Mouse (Mus musculus): Measurements from ENCODE around the gene Tpk1. TPM values are rescaled to one million over a fixed set of nuclear protein-coding genes. Genes with fewer than 3 reads are reported as not detected.

Gene Tpk1
- total and polyA plus RNA-seq, 2 experiments, result 6.2 to 16.7 TPM

- no peak for TF ChIP-seq POLR2A (IDR thresholded peaks at IDR 0.05; ENCODE audit: extremely low read depth, insufficient read depth, low read length)
- no peak for TF ChIP-seq CTCF (IDR thresholded peaks at IDR 0.05; ENCODE audit: low read depth, low read length)
These were observed 257.1 kb downstream of the Tpk1 start for GRCm38 (mm10) chr6:43408949-43409348.

GRCm38 (mm10) chr6:43403076-43403475 is 263.0 kb downstream of the Tpk1 start:
- Histone ChIP-seq H3K4me1 (ENCODE audit: control insufficient read depth, insufficient read depth, low read length) (no peaks in the 10 kb centered on the region), H3K27me3 (ENCODE audit: control insufficient read depth, insufficient read depth, low read length) (no peaks in the 10 kb centered on the region), H3K79me2 (ENCODE audit: control insufficient read depth, insufficient read depth, low read length) (no peaks in the 10 kb centered on the region), H3K9ac (ENCODE audit: low read depth, low read length) (no peak overlapping the region), H3K27ac (replicated peaks; ENCODE audit: insufficient read depth, low read depth, low read length) (no peak overlapping the region), H3K36me3 (ENCODE audit: control insufficient read depth, insufficient read depth, low read length) (no peaks in the 10 kb centered on the region), H3K4me3 (ENCODE audit: insufficient read depth, low read depth, low read length) (no peak overlapping the region)
- whole genome bisulfite sequencing, result 95% methylated on average over 3 of the region's 3 CpGs
- no peak for DNase-seq (ENCODE audit: extremely low read depth, low read depth, low spot score)
- no peak for TF ChIP-seq CTCF (IDR thresholded peaks at IDR 0.05; ENCODE audit: low read depth, low read length)
- no peak for TF ChIP-seq POLR2A (IDR thresholded peaks at IDR 0.05; ENCODE audit: extremely low read depth, insufficient read depth, low read length)

More at GRCm38 (mm10) chr6:43408949-43409348, 257.1 kb downstream of the Tpk1 start:
- Histone ChIP-seq H3K4me1 (ENCODE audit: control insufficient read depth, insufficient read depth, low read length) (no peaks in the 10 kb centered on the region), H3K79me2 (ENCODE audit: control insufficient read depth, insufficient read depth, low read length) (no peaks in the 10 kb centered on the region), H3K27ac (replicated peaks; ENCODE audit: insufficient read depth, low read depth, low read length) (no peak overlapping the region), H3K4me3 (ENCODE audit: insufficient read depth, low read depth, low read length) (no peak overlapping the region), H3K36me3 (ENCODE audit: control insufficient read depth, insufficient read depth, low read length) (no peaks in the 10 kb centered on the region), H3K27me3 (ENCODE audit: control insufficient read depth, insufficient read depth, low read length) (no peaks in the 10 kb centered on the region), H3K9ac (ENCODE audit: low read depth, low read length) (no peak overlapping the region)
- DNase-seq (ENCODE audit: extremely low read depth, low read depth, low spot score), result no peak
- 85% methylated on average over 1 of the region's 1 CpGs for WGBS

- no peaks in the 10 kb centered on the region for H3K79me2 ChIP-seq (ENCODE audit: control insufficient read depth, insufficient read depth, low read length)
- WGBS, result 88% methylated on average over 6 of the region's 6 CpGs
- H3K4me3 ChIP-seq (ENCODE audit: insufficient read depth, low read depth, low read length), result no peak overlapping the region
- no peak overlapping the region for H3K9ac ChIP-seq (ENCODE audit: low read depth, low read length)
- TF ChIP-seq POLR2A (IDR thresholded peaks at IDR 0.05; ENCODE audit: extremely low read depth, insufficient read depth, low read length) (no peak), CTCF (IDR thresholded peaks at IDR 0.05; ENCODE audit: low read depth, low read length) (no peak)
- no peaks in the 10 kb centered on the region for H3K4me1 ChIP-seq (ENCODE audit: control insufficient read depth, insufficient read depth, low read length)
- H3K27me3 ChIP-seq (ENCODE audit: control insufficient read depth, insufficient read depth, low read length), result no peaks in the 10 kb centered on the region
- DNase-seq (ENCODE audit: extremely low read depth, low read depth, low spot score), result no peak
- H3K36me3 ChIP-seq (ENCODE audit: control insufficient read depth, insufficient read depth, low read length), result no peaks in the 10 kb centered on the region
- no peak overlapping the region for H3K27ac ChIP-seq (replicated peaks; ENCODE audit: insufficient read depth, low read depth, low read length)
These were observed 263.7 kb downstream of the Tpk1 start for GRCm38 (mm10) chr6:43402219-43402997.

- no peaks in the 10 kb centered on the region for H3K79me2 ChIP-seq (ENCODE audit: control insufficient read depth, insufficient read depth, low read length)
- H3K36me3 ChIP-seq (ENCODE audit: control insufficient read depth, insufficient read depth, low read length), result no peaks in the 10 kb centered on the region
- 84% methylated on average over 1 of the region's 1 CpGs for WGBS
- H3K27me3 ChIP-seq (ENCODE audit: control insufficient read depth, insufficient read depth, low read length), result no peaks in the 10 kb centered on the region
- no peaks in the 10 kb centered on the region for H3K4me1 ChIP-seq (ENCODE audit: control insufficient read depth, insufficient read depth, low read length)
- no peak for DNase-seq (ENCODE audit: extremely low read depth, low read depth, low spot score)
- H3K9ac ChIP-seq (ENCODE audit: low read depth, low read length), result no peak overlapping the region
- H3K27ac ChIP-seq (replicated peaks; ENCODE audit: insufficient read depth, low read depth, low read length), result no peak overlapping the region
- TF ChIP-seq POLR2A (IDR thresholded peaks at IDR 0.05; ENCODE audit: extremely low read depth, insufficient read depth, low read length) (no peak), CTCF (IDR thresholded peaks at IDR 0.05; ENCODE audit: low read depth, low read length) (no peak)
- no peak overlapping the region for H3K4me3 ChIP-seq (ENCODE audit: insufficient read depth, low read depth, low read length)
These were observed 269.7 kb downstream of the Tpk1 start for GRCm38 (mm10) chr6:43396426-43396825.

GRCm38 (mm10) chr6:43395538-43395937 is 270.5 kb downstream of the Tpk1 start:
- 83% methylated on average over 2 of the region's 2 CpGs for WGBS
- Histone ChIP-seq H3K27me3 (ENCODE audit: control insufficient read depth, insufficient read depth, low read length) (no peaks in the 10 kb centered on the region), H3K36me3 (ENCODE audit: control insufficient read depth, insufficient read depth, low read length) (no peaks in the 10 kb centered on the region), H3K79me2 (ENCODE audit: control insufficient read depth, insufficient read depth, low read length) (no peaks in the 10 kb centered on the region), H3K27ac (replicated peaks; ENCODE audit: insufficient read depth, low read depth, low read length) (no peak overlapping the region), H3K9ac (ENCODE audit: low read depth, low read length) (no peak overlapping the region), H3K4me1 (ENCODE audit: control insufficient read depth, insufficient read depth, low read length) (no peaks in the 10 kb centered on the region), H3K4me3 (ENCODE audit: insufficient read depth, low read depth, low read length) (no peak overlapping the region)
- no peak for DNase-seq (ENCODE audit: extremely low read depth, low read depth, low spot score)
- TF ChIP-seq POLR2A (IDR thresholded peaks at IDR 0.05; ENCODE audit: extremely low read depth, insufficient read depth, low read length) (no peak), CTCF (IDR thresholded peaks at IDR 0.05; ENCODE audit: low read depth, low read length) (no peak)

GRCm38 (mm10) chr6:43391358-43391757 is 274.7 kb downstream of the Tpk1 start:
- no peak for DNase-seq (ENCODE audit: extremely low read depth, low read depth, low spot score)
- Histone ChIP-seq H3K9ac (ENCODE audit: low read depth, low read length) (no peak overlapping the region), H3K27ac (replicated peaks; ENCODE audit: insufficient read depth, low read depth, low read length) (no peak overlapping the region), H3K27me3 (ENCODE audit: control insufficient read depth, insufficient read depth, low read length) (no peaks in the 10 kb centered on the region), H3K79me2 (ENCODE audit: control insufficient read depth, insufficient read depth, low read length) (no peaks in the 10 kb centered on the region), H3K36me3 (ENCODE audit: control insufficient read depth, insufficient read depth, low read length) (no peaks in the 10 kb centered on the region), H3K4me1 (ENCODE audit: control insufficient read depth, insufficient read depth, low read length) (no peaks in the 10 kb centered on the region), H3K4me3 (ENCODE audit: insufficient read depth, low read depth, low read length) (no peak overlapping the region)
- no peak for TF ChIP-seq POLR2A (IDR thresholded peaks at IDR 0.05; ENCODE audit: extremely low read depth, insufficient read depth, low read length)
- TF ChIP-seq CTCF (IDR thresholded peaks at IDR 0.05; ENCODE audit: low read depth, low read length), result no peak
- WGBS, result 97% methylated on average over 1 of the region's 1 CpGs
